Mouse (Mus musculus): Measurements from ENCODE around the gene Tubgcp5. TPM values are rescaled to one million over a fixed set of nuclear protein-coding genes. Genes with fewer than 3 reads are reported as not detected.

Tubgcp5 gene
- total RNA-seq, 2 experiments from 2014 or later, result 7.9 to 9.2 TPM

Other genes with a start within 250 kb of the Tubgcp5 start
- 1.0 TPM in 1 of 2 replicates, not detected in the other for gene Siglech, start 26.0 kb upstream of the Tubgcp5 start, total RNA-seq (2015; ENCODE audit: low replicate concordance)
- gene Siglech, start 26.0 kb upstream of the Tubgcp5 start, total RNA-seq (2017; ENCODE audit: low replicate concordance), result not detected in 2 replicates
- gene Cyfip1, start 47.6 kb downstream of the Tubgcp5 start, total RNA-seq (2015; ENCODE audit: low replicate concordance), result 18.8 and 24.2 TPM in 2 replicates
- 11.0 and 13.8 TPM in 2 replicates for gene Cyfip1, start 47.6 kb downstream of the Tubgcp5 start, total RNA-seq (2017; ENCODE audit: low replicate concordance)
- gene Nipa2, start 168.3 kb downstream of the Tubgcp5 start, total RNA-seq (2015; ENCODE audit: low replicate concordance), result 27.9 and 35.1 TPM in 2 replicates
- 22.0 and 30.4 TPM in 2 replicates for gene Nipa2, start 168.3 kb downstream of the Tubgcp5 start, total RNA-seq (2017; ENCODE audit: low replicate concordance)
- gene Nipa1, start 225.8 kb downstream of the Tubgcp5 start, total RNA-seq (2015; ENCODE audit: low replicate concordance), result 10.9 and 13.3 TPM in 2 replicates
- gene Nipa1, start 225.8 kb downstream of the Tubgcp5 start, total RNA-seq (2017; ENCODE audit: low replicate concordance), result 21.0 and 26.6 TPM in 2 replicates

All from erythroblast, adult 5-6 weeks (primary cell).